Mouse (Mus musculus): Measurements from ENCODE around the gene Trim24.

The Trim24 gene

GRCm38 (mm10) chr6:37862893-37863292 lies 7.7 kb upstream of the Trim24 start:
- in situ Hi-C loops (cut with MboI; ENCODE audit: unreplicated experiment in 2 of 2): loop anchor here in 1 of 2 experiments (10.0 kb wide), 2 partner anchors 238 to 268 kb away; no protein-coding TSS in a partner anchor

- in situ Hi-C loops (cut with MboI; ENCODE audit: unreplicated experiment in 2 of 2): loop anchor here in 1 of 2 experiments (10.0 kb wide), 2 partner anchors 239 to 269 kb away; no protein-coding TSS in a partner anchor
Measured at GRCm38 (mm10) chr6:37863961-37864730, 6.5 kb upstream of the Trim24 start.

GRCm38 (mm10) chr6:37871137-37871851 lies 683 bp downstream of the Trim24 start:
- in situ Hi-C loops (cut with MboI; ENCODE audit: unreplicated experiment in 2 of 2): loop anchor here (5.0 to 10.0 kb wide), 3 partner anchors 186 to 279 kb away; no protein-coding TSS in a partner anchor

- in situ Hi-C loops (cut with MboI; ENCODE audit: unreplicated experiment in 2 of 2): loop anchor here (5.0 to 10.0 kb wide), 3 partner anchors 184 to 281 kb away; no protein-coding TSS in a partner anchor
Measured at GRCm38 (mm10) chr6:37872861-37873260, 2.2 kb downstream of the Trim24 start.

- in situ Hi-C loops (cut with MboI; ENCODE audit: unreplicated experiment in 2 of 2): loop anchor here (5.0 to 10.0 kb wide), 3 partner anchors 184 to 281 kb away; no protein-coding TSS in a partner anchor
Measured at GRCm38 (mm10) chr6:37873731-37874130, 3.1 kb downstream of the Trim24 start.

- in situ Hi-C loops (cut with MboI; ENCODE audit: unreplicated experiment in 2 of 2): loop anchor here in 1 of 2 experiments (10.0 kb wide), 1 partner anchor 187 kb away; no protein-coding TSS in a partner anchor
Measured at GRCm38 (mm10) chr6:37878206-37878605, 7.6 kb downstream of the Trim24 start.

GRCm38 (mm10) chr6:37880586-37880985 lies 10.0 kb downstream of the Trim24 start:
- in situ Hi-C loops (cut with MboI; ENCODE audit: unreplicated experiment in 2 of 2): no loop called here

- in situ Hi-C loops (cut with MboI; ENCODE audit: unreplicated experiment in 2 of 2): no loop called here
Measured at GRCm38 (mm10) chr6:37893586-37893985, 23.0 kb downstream of the Trim24 start.

- in situ Hi-C loops (cut with MboI; ENCODE audit: unreplicated experiment in 2 of 2): no loop called here
Measured at GRCm38 (mm10) chr6:37895646-37896435, 25.2 kb downstream of the Trim24 start.

GRCm38 (mm10) chr6:37900221-37900620 lies 29.6 kb downstream of the Trim24 start:
- in situ Hi-C loops (cut with MboI; ENCODE audit: unreplicated experiment in 2 of 2): no loop called here

GRCm38 (mm10) chr6:37901791-37902190 lies 31.2 kb downstream of the Trim24 start:
- in situ Hi-C loops (cut with MboI; ENCODE audit: unreplicated experiment in 2 of 2): no loop called here

GRCm38 (mm10) chr6:37903810-37904209 lies 33.2 kb downstream of the Trim24 start:
- in situ Hi-C loops (cut with MboI; ENCODE audit: unreplicated experiment in 2 of 2): no loop called here

GRCm38 (mm10) chr6:37913525-37913924 lies 42.9 kb downstream of the Trim24 start:
- in situ Hi-C loops (cut with MboI; ENCODE audit: unreplicated experiment in 2 of 2): no loop called here

GRCm38 (mm10) chr6:37925104-37925503 lies 54.5 kb downstream of the Trim24 start:
- in situ Hi-C loops (cut with MboI; ENCODE audit: unreplicated experiment in 2 of 2): no loop called here

- in situ Hi-C loops (cut with MboI; ENCODE audit: unreplicated experiment in 2 of 2): no loop called here
Measured at GRCm38 (mm10) chr6:37926751-37927150, 56.1 kb downstream of the Trim24 start.

- in situ Hi-C loops (cut with MboI; ENCODE audit: unreplicated experiment in 2 of 2): no loop called here
Measured at GRCm38 (mm10) chr6:37936498-37936897, 65.9 kb downstream of the Trim24 start.

GRCm38 (mm10) chr6:37951306-37951705 lies 80.7 kb downstream of the Trim24 start:
- in situ Hi-C loops (cut with MboI; ENCODE audit: unreplicated experiment in 2 of 2): no loop called here

GRCm38 (mm10) chr6:37967386-37967785 lies 96.8 kb downstream of the Trim24 start:
- in situ Hi-C loops (cut with MboI; ENCODE audit: unreplicated experiment in 2 of 2): no loop called here

GRCm38 (mm10) chr6:38007459-38007858 lies 136.8 kb downstream of the Trim24 start:
- in situ Hi-C loops (cut with MboI; ENCODE audit: unreplicated experiment in 2 of 2): loop anchor here in 1 of 2 experiments (5.0 kb wide), 2 partner anchors 55 to 415 kb away; no protein-coding TSS in a partner anchor

GRCm38 (mm10) chr6:38012829-38013228 lies 142.2 kb downstream of the Trim24 start:
- in situ Hi-C loops (cut with MboI; ENCODE audit: unreplicated experiment in 2 of 2): no loop called here

Measured in v-Abl transformed pro-B cells (cell line).